Mouse (Mus musculus): ENCODE measurements around the gene Inpp5a. TPM values are rescaled to one million over a fixed set of nuclear protein-coding genes. Genes with fewer than 3 reads are reported as not detected.
A peak's percentile ranks its signal among the peaks of the same experiment; 100 is the strongest.

The Inpp5a gene
- polyA plus RNA-seq, 1 experiment from 2014 or later = 41.6 TPM

GRCm38 (mm10) chr7:139452199-139452598 is 63.3 kb downstream of the Inpp5a start:
- ATAC-seq (ENCODE audit: low read depth) (no peak), DNase-seq (ENCODE audit: low spot score) (no peak)
- H3K4me1 ChIP-seq (ENCODE audit: control insufficient read depth, insufficient read depth, low read length) = no peaks in the 10 kb centered on the region
- no peaks in the 10 kb centered on the region for H3K27me3 ChIP-seq (replicated peaks; ENCODE audit: control insufficient read depth, insufficient read depth, low read length)
- H3K9ac ChIP-seq (ENCODE audit: low read depth, low read length) = no peak overlapping the region
- H3K27ac ChIP-seq (replicated peaks; ENCODE audit: low read depth, low read length) = no peak overlapping the region
- no peak overlapping the region for H3K4me3 ChIP-seq (ENCODE audit: low read depth, low read length)
- no peak overlapping the region for H3K4me2 ChIP-seq (ENCODE audit: low read depth, low read length)
- no peaks in the 10 kb centered on the region for H3K36me3 ChIP-seq (ENCODE audit: control insufficient read depth, insufficient read depth, low read length)
- no peaks in the 10 kb centered on the region for H3K9me3 ChIP-seq (ENCODE audit: control insufficient read depth, low read length)
- WGBS = 70% methylated on average over 2 of the region's 2 CpGs

GRCm38 (mm10) chr7:139453198-139453597 is 64.3 kb downstream of the Inpp5a start:
- no peak for DNase-seq (ENCODE audit: low spot score)
- Histone ChIP-seq H3K9ac (ENCODE audit: low read depth, low read length) (no peak overlapping the region), H3K27ac (replicated peaks; ENCODE audit: low read depth, low read length) (no peak overlapping the region), H3K4me3 (ENCODE audit: low read depth, low read length) (no peak overlapping the region), H3K4me2 (ENCODE audit: low read depth, low read length) (no peak overlapping the region), H3K9me3 (ENCODE audit: control insufficient read depth, low read length) (no peaks in the 10 kb centered on the region), H3K4me1 (ENCODE audit: control insufficient read depth, insufficient read depth, low read length) (no peaks in the 10 kb centered on the region), H3K36me3 (ENCODE audit: control insufficient read depth, insufficient read depth, low read length) (no peaks in the 10 kb centered on the region), H3K27me3 (replicated peaks; ENCODE audit: control insufficient read depth, insufficient read depth, low read length) (no peaks in the 10 kb centered on the region)
- no peak for ATAC-seq (ENCODE audit: low read depth)
- 63% methylated on average over 1 of the region's 1 CpGs for WGBS

GRCm38 (mm10) chr7:139454285-139454684 is 65.4 kb downstream of the Inpp5a start:
- Histone ChIP-seq H3K4me1 (ENCODE audit: control insufficient read depth, insufficient read depth, low read length) (no peaks in the 10 kb centered on the region), H3K27ac (replicated peaks; ENCODE audit: low read depth, low read length) (no peak overlapping the region), H3K27me3 (replicated peaks; ENCODE audit: control insufficient read depth, insufficient read depth, low read length) (no peaks in the 10 kb centered on the region), H3K9ac (ENCODE audit: low read depth, low read length) (no peak overlapping the region), H3K9me3 (ENCODE audit: control insufficient read depth, low read length) (no peaks in the 10 kb centered on the region), H3K36me3 (ENCODE audit: control insufficient read depth, insufficient read depth, low read length) (no peaks in the 10 kb centered on the region), H3K4me3 (ENCODE audit: low read depth, low read length) (no peak overlapping the region), H3K4me2 (ENCODE audit: low read depth, low read length) (no peak overlapping the region)
- WGBS = 78% methylated on average over 3 of the region's 3 CpGs
- DNase-seq (ENCODE audit: low spot score) (no peak), ATAC-seq (ENCODE audit: low read depth) (no peak)

- DNase-seq (ENCODE audit: low spot score) (no peak), ATAC-seq (ENCODE audit: low read depth) (no peak)
- Histone ChIP-seq H3K27me3 (replicated peaks; ENCODE audit: control insufficient read depth, insufficient read depth, low read length) (no peaks in the 10 kb centered on the region), H3K4me2 (ENCODE audit: low read depth, low read length) (no peak overlapping the region), H3K9ac (ENCODE audit: low read depth, low read length) (no peak overlapping the region), H3K9me3 (ENCODE audit: control insufficient read depth, low read length) (no peaks in the 10 kb centered on the region), H3K36me3 (ENCODE audit: control insufficient read depth, insufficient read depth, low read length) (no peaks in the 10 kb centered on the region), H3K4me3 (ENCODE audit: low read depth, low read length) (no peak overlapping the region), H3K27ac (replicated peaks; ENCODE audit: low read depth, low read length) (no peak overlapping the region), H3K4me1 (ENCODE audit: control insufficient read depth, insufficient read depth, low read length) (no peaks in the 10 kb centered on the region)
- 69% methylated on average over 6 of the region's 6 CpGs for WGBS
These were observed 67.8 kb downstream of the Inpp5a start for GRCm38 (mm10) chr7:139456759-139457158.

- Histone ChIP-seq H3K36me3 (ENCODE audit: control insufficient read depth, insufficient read depth, low read length) (no peaks in the 10 kb centered on the region), H3K4me1 (ENCODE audit: control insufficient read depth, insufficient read depth, low read length) (no peaks in the 10 kb centered on the region), H3K9ac (ENCODE audit: low read depth, low read length) (no peak overlapping the region), H3K4me2 (ENCODE audit: low read depth, low read length) (no peak overlapping the region), H3K9me3 (ENCODE audit: control insufficient read depth, low read length) (no peaks in the 10 kb centered on the region), H3K27me3 (replicated peaks; ENCODE audit: control insufficient read depth, insufficient read depth, low read length) (no peaks in the 10 kb centered on the region), H3K27ac (replicated peaks; ENCODE audit: low read depth, low read length) (no peak overlapping the region), H3K4me3 (ENCODE audit: low read depth, low read length) (no peak overlapping the region)
- DNase-seq (ENCODE audit: low spot score) (no peak), ATAC-seq (ENCODE audit: low read depth) (no peak)
- 90% methylated on average over 12 of the region's 12 CpGs for WGBS
These were observed 72.4 kb downstream of the Inpp5a start for GRCm38 (mm10) chr7:139461344-139461743.

GRCm38 (mm10) chr7:139462142-139462541 is 73.2 kb downstream of the Inpp5a start:
- H3K9ac ChIP-seq (ENCODE audit: low read depth, low read length) = no peak overlapping the region

GRCm38 (mm10) chr7:139465538-139465937 is 76.6 kb downstream of the Inpp5a start:
- Histone ChIP-seq H3K36me3 (ENCODE audit: control insufficient read depth, insufficient read depth, low read length) (no peaks in the 10 kb centered on the region), H3K4me2 (ENCODE audit: low read depth, low read length) (no peak overlapping the region), H3K9me3 (ENCODE audit: control insufficient read depth, low read length) (no peaks in the 10 kb centered on the region), H3K27me3 (replicated peaks; ENCODE audit: control insufficient read depth, insufficient read depth, low read length) (no peaks in the 10 kb centered on the region), H3K4me1 (ENCODE audit: control insufficient read depth, insufficient read depth, low read length) (peaks cover 17% of the 10 kb centered on the region), H3K27ac (replicated peaks; ENCODE audit: low read depth, low read length) (no peak overlapping the region), H3K4me3 (ENCODE audit: low read depth, low read length) (no peak overlapping the region), H3K9ac (ENCODE audit: low read depth, low read length) (no peak overlapping the region)
- DNase-seq (ENCODE audit: low spot score) (no peak), ATAC-seq (ENCODE audit: low read depth) (no peak)
- WGBS = 77% methylated on average over 4 of the region's 4 CpGs

More at GRCm38 (mm10) chr7:139462142-139462541, 73.2 kb downstream of the Inpp5a start:
- H3K4me3 ChIP-seq (ENCODE audit: low read depth, low read length) = no peak overlapping the region
- 79% methylated on average over 10 of the region's 10 CpGs for WGBS
- ATAC-seq (ENCODE audit: low read depth) (no peak), DNase-seq (ENCODE audit: low spot score) (no peak)
- H3K4me2 ChIP-seq (ENCODE audit: low read depth, low read length) = no peak overlapping the region
- H3K36me3 ChIP-seq (ENCODE audit: control insufficient read depth, insufficient read depth, low read length) = no peaks in the 10 kb centered on the region
- H3K4me1 ChIP-seq (ENCODE audit: control insufficient read depth, insufficient read depth, low read length) = no peaks in the 10 kb centered on the region
- no peaks in the 10 kb centered on the region for H3K9me3 ChIP-seq (ENCODE audit: control insufficient read depth, low read length)
- no peak overlapping the region for H3K27ac ChIP-seq (replicated peaks; ENCODE audit: low read depth, low read length)
- no peaks in the 10 kb centered on the region for H3K27me3 ChIP-seq (replicated peaks; ENCODE audit: control insufficient read depth, insufficient read depth, low read length)

- ATAC-seq (ENCODE audit: low read depth) = no peak
- Histone ChIP-seq H3K4me2 (ENCODE audit: low read depth, low read length) (no peak overlapping the region), H3K4me3 (ENCODE audit: low read depth, low read length) (no peak overlapping the region), H3K36me3 (ENCODE audit: control insufficient read depth, insufficient read depth, low read length) (no peaks in the 10 kb centered on the region), H3K27ac (replicated peaks; ENCODE audit: low read depth, low read length) (0 out of 2 replicates have a peak overlapping the region, but pooled peaks have one; percentile 33), H3K4me1 (ENCODE audit: control insufficient read depth, insufficient read depth, low read length) (peaks cover 17% of the 10 kb centered on the region), H3K9me3 (ENCODE audit: control insufficient read depth, low read length) (no peaks in the 10 kb centered on the region), H3K27me3 (replicated peaks; ENCODE audit: control insufficient read depth, insufficient read depth, low read length) (no peaks in the 10 kb centered on the region), H3K9ac (ENCODE audit: low read depth, low read length) (no peak overlapping the region)
- WGBS = 66% methylated on average over 6 of the region's 7 CpGs
- peak; percentile 29 for DNase-seq (ENCODE audit: low spot score)
These were observed 77.7 kb downstream of the Inpp5a start for GRCm38 (mm10) chr7:139466484-139467176.
